Mouse (Mus musculus) neural tube, embryonic 14.5 days (tissue): Measurements from ENCODE around the gene Prss36. TPM values are rescaled to one million over a fixed set of nuclear protein-coding genes. Genes with fewer than 3 reads are reported as not detected.

Source experiments
- ATAC-seq: fragments of 200-750 bp; cut with Nextera tagmentation; 2 replicates; pipeline ENCODE4 v1.8.0; 2017; ENCODE audit warnings: low read depth, mild to moderate bottlenecking, moderate TSS enrichment, moderate library complexity
- H3K27ac ChIP-seq: fragments of 300-500 bp; sonication (generic); 2 replicates; pipeline ENCODE4 v1.5.1; 2014; ENCODE audit warnings: low read depth, mild to moderate bottlenecking, control low read depth, low read length, moderate library complexity, mixed read lengths
- H3K27me3 ChIP-seq: fragments of 300-500 bp; sonication (generic); 2 replicates; pipeline ENCODE4 v1.6.1; 2014; ENCODE audit warnings: low read length; ENCODE audit not compliant: control insufficient read depth, insufficient read depth
- H3K36me3 ChIP-seq: fragments of 300-500 bp; sonication (generic); 2 replicates; pipeline ENCODE4 v1.6.1; 2014; ENCODE audit warnings: low read length, mixed read lengths; ENCODE audit not compliant: control insufficient read depth, insufficient read depth
- H3K4me1 ChIP-seq: fragments of 300-500 bp; sonication (generic); 2 replicates; pipeline ENCODE4 v1.6.1; 2014; ENCODE audit warnings: low read length; ENCODE audit not compliant: control insufficient read depth, insufficient read depth
- H3K4me2 ChIP-seq: fragments of 300-500 bp; sonication (generic); 2 replicates; pipeline ENCODE4 v1.6.1; 2014; ENCODE audit warnings: mild to moderate bottlenecking, low read depth, low read length, control low read depth
- H3K4me3 ChIP-seq: fragments of 300-500 bp; sonication (generic); 2 replicates; pipeline ENCODE4 v1.5.1; 2014; ENCODE audit warnings: low read depth, low read length, control low read depth, mixed read lengths
- H3K9ac ChIP-seq: fragments of 300-500 bp; sonication (generic); replicated peaks from 2 replicates; pipeline ENCODE4 v1.6.1; 2014; ENCODE audit warnings: low read depth, mild to moderate bottlenecking, control low read depth, low read length, mixed read lengths
- H3K9me3 ChIP-seq: fragments of 300-500 bp; sonication (generic); 2 replicates; pipeline ENCODE4 v1.6.1; 2016; ENCODE audit warnings: low read length; ENCODE audit not compliant: control insufficient read depth
- WGBS: fragments of 180-500 bp; shearing (Covaris S2); extraction: QIAGEN DNeasy Blood & Tissue Kit; methylation state at CpG from one replicate; pipeline ENCODE4 v1.1.7; 2014; 5-methylcytosine and 5-hydroxymethylcytosine counted together
- polyA plus RNA-seq: library from polyadenylated mRNA; unstranded; fragments of >200 nt; fragmentation: Nextera tagmentation; extraction: Ambion mirVana; gene quantifications from 2 replicates; pipeline ENCODE4 v1.2.1, GENCODE M21; 2014

Gene Prss36
- polyA plus RNA-seq, 1 experiment from 2014 or later = 14.8 TPM

- H3K27ac ChIP-seq = no peak overlapping the region
- H3K9ac ChIP-seq = no peak overlapping the region
- H3K4me1 ChIP-seq = peaks cover 1% of the 10 kb centered on the region; the same call in 1 of the 2 replicates
- no peak overlapping the region for H3K4me2 ChIP-seq
- H3K4me3 ChIP-seq = no peak overlapping the region
- H3K36me3 ChIP-seq = peaks cover 21% of the 10 kb centered on the region
- H3K9me3 ChIP-seq = no peaks in the 10 kb centered on the region
- H3K27me3 ChIP-seq = no peaks in the 10 kb centered on the region
- ATAC-seq = no peak
- WGBS = 60% methylated on average over 3 of the region's 3 CpGs
Observed at GRCm38 (mm10) chr7:127918203-127918602, 28.3 kb downstream of the Prss36 start.

GRCm38 (mm10) chr7:127915293-127915692, 31.2 kb downstream of the Prss36 start:
- no peak overlapping the region for H3K4me3 ChIP-seq
- H3K4me2 ChIP-seq = no peak overlapping the region
- peaks cover 5% of the 10 kb centered on the region; the same call in 1 of the 2 replicates for H3K4me1 ChIP-seq
- ATAC-seq = no peak
- 92% methylated on average over 12 of the region's 12 CpGs for WGBS
- no peak overlapping the region for H3K27ac ChIP-seq
- no peaks in the 10 kb centered on the region for H3K27me3 ChIP-seq
- H3K9ac ChIP-seq = no peak overlapping the region
- H3K36me3 ChIP-seq = peaks cover 13% of the 10 kb centered on the region
- no peaks in the 10 kb centered on the region for H3K9me3 ChIP-seq

- 0 out of 2 replicates have a peak overlapping the region, but pooled peaks have one; percentile 70 for H3K27ac ChIP-seq
- H3K27me3 ChIP-seq = no peaks in the 10 kb centered on the region
- ATAC-seq = no peak
- peak overlapping the region; percentile 61 for H3K9ac ChIP-seq
- no peaks in the 10 kb centered on the region for H3K9me3 ChIP-seq
- H3K36me3 ChIP-seq = peaks cover 20% of the 10 kb centered on the region
- peaks cover 5% of the 10 kb centered on the region; the same call in 1 of the 2 replicates for H3K4me1 ChIP-seq
- H3K4me3 ChIP-seq = peak overlapping the region; percentile 65
- peak overlapping the region; percentile 59 for H3K4me2 ChIP-seq
- WGBS = 27% methylated on average over 4 of the region's 4 CpGs
Observed at GRCm38 (mm10) chr7:127912938-127913337, 33.6 kb downstream of the Prss36 start.

- H3K9ac ChIP-seq = peak within 1 kb of the TSS; percentile 61
- peak; percentile 96 for ATAC-seq
- peaks cover 19% of the 10 kb centered on the region for H3K36me3 ChIP-seq
- H3K27me3 ChIP-seq = no peaks in the 10 kb centered on the region
- H3K4me3 ChIP-seq = peak within 1 kb of the TSS; percentile 65
- H3K4me2 ChIP-seq = peak within 1 kb of the TSS; percentile 59
- peak within 1 kb of the TSS; percentile 70 for H3K27ac ChIP-seq
- no peaks in the 10 kb centered on the region for H3K9me3 ChIP-seq
- H3K4me1 ChIP-seq = peaks cover 5% of the 10 kb centered on the region; the same call in 1 of the 2 replicates
- WGBS = 1% methylated on average over 40 of the region's 40 CpGs
Observed at GRCm38 (mm10) chr7:127912190-127912871, 34.2 kb downstream of the Prss36 start, which contains the start of gene Kat8. TSS of gene Kat8 (plus strand) at chr7:127912516.

GRCm38 (mm10) chr7:127908656-127909055, 37.9 kb downstream of the Prss36 start:
- no peaks in the 10 kb centered on the region for H3K27me3 ChIP-seq
- H3K4me3 ChIP-seq = no peak overlapping the region
- peaks cover 19% of the 10 kb centered on the region for H3K36me3 ChIP-seq
- H3K9me3 ChIP-seq = no peaks in the 10 kb centered on the region
- no peak overlapping the region for H3K4me2 ChIP-seq
- WGBS = 93% methylated on average over 4 of the region's 4 CpGs
- H3K27ac ChIP-seq = no peak overlapping the region
- H3K4me1 ChIP-seq = peaks cover 13% of the 10 kb centered on the region; the same call in 1 of the 2 replicates
- no peak overlapping the region for H3K9ac ChIP-seq
- ATAC-seq = no peak

- peaks cover 19% of the 10 kb centered on the region for H3K36me3 ChIP-seq
- WGBS = 97% methylated on average over 12 of the region's 12 CpGs
- no peak overlapping the region for H3K9ac ChIP-seq
- H3K4me1 ChIP-seq = peaks cover 10% of the 10 kb centered on the region; the same call in 1 of the 2 replicates
- no peak overlapping the region for H3K4me3 ChIP-seq
- H3K27me3 ChIP-seq = no peaks in the 10 kb centered on the region
- ATAC-seq = no peak
- H3K27ac ChIP-seq = no peak overlapping the region
- no peak overlapping the region for H3K4me2 ChIP-seq
- no peaks in the 10 kb centered on the region for H3K9me3 ChIP-seq
Observed at GRCm38 (mm10) chr7:127907939-127908338, 38.6 kb downstream of the Prss36 start.

- Histone ChIP-seq H3K27ac (peak within 1 kb of the TSS; percentile 84), H3K4me2 (peak within 1 kb of the TSS; percentile 68), H3K9ac (peak within 1 kb of the TSS; percentile 72), H3K4me1 (0 out of 2 replicates have a peak, but pooled peaks cover 8% of the 10 kb centered on the region), H3K36me3 (peaks cover 14% of the 10 kb centered on the region), H3K4me3 (peak within 1 kb of the TSS; percentile 51), H3K9me3 (no peaks in the 10 kb centered on the region), H3K27me3 (no peaks in the 10 kb centered on the region)
- peak; percentile 87 for ATAC-seq
- 7% methylated on average over 38 of the region's 38 CpGs for WGBS
Observed at GRCm38 (mm10) chr7:127903971-127904796, 42.3 kb downstream of the Prss36 start, which contains the start of gene Bckdk. TSS of gene Bckdk (plus strand) at chr7:127904082.

- Histone ChIP-seq H3K36me3 (peaks cover 6% of the 10 kb centered on the region; the same call in 1 of the 2 replicates), H3K9ac (no peak overlapping the region), H3K4me2 (no peak overlapping the region), H3K9me3 (no peaks in the 10 kb centered on the region), H3K4me3 (no peak overlapping the region), H3K4me1 (0 out of 2 replicates have a peak, but pooled peaks cover 8% of the 10 kb centered on the region), H3K27ac (no peak overlapping the region), H3K27me3 (no peaks in the 10 kb centered on the region)
- ATAC-seq = no peak
- WGBS = 93% methylated on average over 2 of the region's 2 CpGs
Observed at GRCm38 (mm10) chr7:127901772-127902171, 44.8 kb downstream of the Prss36 start.
